Mouse (Mus musculus): ENCODE results near the gene Cyp8b1.

DNA sequence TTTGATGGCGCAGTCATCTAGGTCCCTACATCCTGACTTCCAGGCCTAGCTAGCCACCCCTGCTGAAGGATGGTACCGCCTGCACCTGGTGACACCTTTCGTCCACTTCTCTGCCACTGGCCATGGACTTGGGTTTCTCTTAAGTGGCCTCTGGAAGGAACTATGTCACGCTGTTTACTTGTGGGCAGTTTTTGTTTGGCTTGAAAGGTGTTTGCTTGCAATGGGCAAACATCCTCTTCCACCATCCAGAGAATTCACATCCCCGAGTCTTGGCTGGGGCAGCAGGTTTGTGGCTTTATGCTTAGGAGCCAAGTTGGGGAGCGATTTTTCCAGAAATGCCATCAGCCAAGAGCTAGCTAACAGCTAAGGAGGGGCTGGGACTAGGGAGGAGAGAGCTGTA is 36.5 kb upstream of the Cyp8b1 start:
- TF ChIP-seq GATA1 (IDR thresholded peaks at IDR 0.05; ENCODE audit: low read length) (no peak), TAL1 (IDR thresholded peaks at IDR 0.05; ENCODE audit: low read length) (no peak)
